In genomic region chr2:102149058-102149457, GRCm38 (mm10) we compare ENCODE assay signal across 27 mouse cellular contexts.
"Had no signal": no experiment of that assay in that cellular context is flagged by ENCODE, and none has a peak within 500 bp of the region (broad histone marks: within the 10 kb centered on the region; RNA-seq: fewer than 3 reads in every experiment).

No protein-coding gene starts in this region.

- H3K36me3 ChIP-seq: heart, embryonic 13.5 days; heart, embryonic 15.5 days; hindbrain, embryonic 13.5 days; hindbrain, embryonic 15.5 days; kidney, embryonic 15.5 days; limb, embryonic 13.5 days; limb, embryonic 15.5 days; liver, embryonic 12.5 days had no signal

- DNase-seq: gastrocnemius, postnatal 14 days; gastrocnemius, postnatal 36 days; heart, adult 11 months; heart, adult 2 months; heart, postnatal 14 days; heart, postnatal 36 days; kidney, adult 11 months; kidney, adult 2 months; kidney, adult 9 months; kidney, postnatal 14 days; kidney, postnatal 36 days; layer of hippocampus, adult 9-11 months; layer of hippocampus, postnatal 36 days had no signal

- H3K9ac ChIP-seq: heart, embryonic 13.5 days; heart, embryonic 15.5 days; hindbrain, embryonic 13.5 days; hindbrain, embryonic 15.5 days; kidney, embryonic 15.5 days; limb, embryonic 13.5 days; limb, embryonic 15.5 days; liver, embryonic 12.5 days; liver, embryonic 14.5 days had no signal

- H3K4me3 ChIP-seq: heart, adult 2 months; heart, embryonic 13.5 days; heart, embryonic 15.5 days; hindbrain, embryonic 13.5 days; hindbrain, embryonic 15.5 days; kidney, embryonic 15.5 days; left cerebral cortex, adult 2 months; limb, embryonic 13.5 days; limb, embryonic 15.5 days; liver, embryonic 12.5 days had no signal

- H3K9me3 ChIP-seq: heart, embryonic 13.5 days; heart, embryonic 15.5 days; hindbrain, embryonic 13.5 days; hindbrain, embryonic 15.5 days; kidney, embryonic 15.5 days; limb, embryonic 13.5 days; limb, embryonic 15.5 days; liver, embryonic 12.5 days had no signal

- H3K4me2 ChIP-seq: heart, embryonic 11.5 days; heart, embryonic 13.5 days; heart, embryonic 15.5 days; hindbrain, embryonic 13.5 days; hindbrain, embryonic 15.5 days; kidney, embryonic 15.5 days; limb, embryonic 13.5 days; limb, embryonic 15.5 days; liver, embryonic 12.5 days had no signal

- H3K27ac ChIP-seq: heart, adult 2 months; heart, embryonic 13.5 days; heart, embryonic 15.5 days; hindbrain, embryonic 15.5 days; hindbrain, postnatal 0 days; kidney, embryonic 15.5 days; kidney, postnatal 0 days; left cerebral cortex, adult 2 months; limb, embryonic 13.5 days; limb, embryonic 15.5 days; liver, embryonic 12.5 days; liver, embryonic 14.5 days had no signal

- H3K27me3 ChIP-seq: heart, embryonic 13.5 days; heart, embryonic 15.5 days; hindbrain, embryonic 13.5 days; hindbrain, embryonic 15.5 days; kidney, embryonic 15.5 days; limb, embryonic 13.5 days; limb, embryonic 15.5 days; liver, embryonic 12.5 days had no signal

- ATAC-seq: hindbrain, postnatal 0 days; intestine, embryonic 16.5 days; liver, embryonic 12.5 days had no signal

- H3K4me1 ChIP-seq: heart, embryonic 13.5 days; heart, embryonic 15.5 days had no signal
